Mouse (Mus musculus): Measurements from ENCODE around the gene Iqgap1. TPM values are rescaled to one million over a fixed set of nuclear protein-coding genes. Genes with fewer than 3 reads are reported as not detected.

Gene Iqgap1
- total RNA-seq, 2 experiments from 2014 or later = 30.0 to 83.8 TPM

- no peak for ATAC-seq (replicated peaks; ENCODE audit: low FRiP score, poor library complexity, severe bottlenecking)
Observed at GRCm38 (mm10) chr7:80844691-80845090, 18.9 kb upstream of the Iqgap1 start.

DNA sequence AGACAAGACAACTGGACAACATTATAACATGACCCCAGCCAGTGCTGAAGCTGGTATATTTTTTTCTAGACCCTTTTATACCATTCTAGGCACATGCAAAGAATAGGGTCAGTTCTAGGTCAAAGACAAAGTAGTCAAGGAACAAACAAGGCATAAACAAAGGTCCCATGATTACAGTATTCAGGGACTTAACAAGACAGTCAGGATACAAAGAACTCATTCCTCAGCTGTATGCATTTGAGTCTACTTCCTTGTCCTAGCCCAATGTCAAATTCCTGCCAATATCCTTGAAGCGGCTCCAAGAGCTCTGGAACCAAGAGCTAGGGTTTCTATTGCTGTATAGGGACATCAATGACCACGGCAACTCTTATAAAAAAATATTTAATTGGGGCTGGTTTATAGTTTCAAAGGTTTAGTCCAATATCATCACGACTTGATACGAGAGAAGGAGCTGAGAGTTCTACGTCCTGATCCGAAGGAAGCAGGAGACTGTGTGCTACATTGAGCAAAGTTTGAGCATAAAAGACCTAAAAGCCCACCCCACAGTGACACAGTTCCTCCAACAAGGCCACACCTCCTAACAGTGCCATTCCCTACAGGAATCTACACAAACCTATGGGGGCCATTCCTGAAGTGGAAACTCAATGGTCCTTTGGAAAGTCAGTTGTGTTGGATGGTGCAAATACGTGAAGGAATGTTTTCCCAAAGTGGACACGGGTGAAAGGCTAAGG, 18.3 kb upstream of the Iqgap1 start:
- ATAC-seq (replicated peaks; ENCODE audit: low FRiP score, poor library complexity, severe bottlenecking) = no peak

- ATAC-seq (replicated peaks; ENCODE audit: low FRiP score, poor library complexity, severe bottlenecking) = no peak
Observed at GRCm38 (mm10) chr7:80843176-80843575, 17.4 kb upstream of the Iqgap1 start.

- no peak for ATAC-seq (replicated peaks; ENCODE audit: low FRiP score, poor library complexity, severe bottlenecking)
Observed at GRCm38 (mm10) chr7:80842132-80842531, 16.4 kb upstream of the Iqgap1 start.

- no peak for ATAC-seq (replicated peaks; ENCODE audit: low FRiP score, poor library complexity, severe bottlenecking)
Observed at GRCm38 (mm10) chr7:80840937-80841336, 15.2 kb upstream of the Iqgap1 start.

DNA sequence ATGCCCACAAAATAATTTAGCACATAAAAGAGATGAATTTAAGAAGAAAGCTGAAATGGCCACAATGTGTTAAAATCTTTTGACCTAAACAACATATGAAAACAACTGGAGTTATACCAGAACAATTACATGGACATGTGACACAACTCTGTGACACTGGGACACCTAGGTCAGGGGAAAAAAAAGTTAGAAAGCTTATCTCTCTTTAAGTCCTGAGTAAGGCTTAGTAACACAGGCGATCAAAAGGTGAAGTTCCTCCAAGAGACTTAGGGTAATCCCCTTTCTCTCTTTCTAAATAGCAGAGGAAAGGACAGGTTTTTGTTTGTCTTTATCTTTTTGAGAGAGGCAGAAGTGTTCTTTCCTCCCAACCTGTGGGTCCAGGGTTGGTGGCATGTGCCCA, 14.5 kb upstream of the Iqgap1 start:
- no peak for ATAC-seq (replicated peaks; ENCODE audit: low FRiP score, poor library complexity, severe bottlenecking)

DNA sequence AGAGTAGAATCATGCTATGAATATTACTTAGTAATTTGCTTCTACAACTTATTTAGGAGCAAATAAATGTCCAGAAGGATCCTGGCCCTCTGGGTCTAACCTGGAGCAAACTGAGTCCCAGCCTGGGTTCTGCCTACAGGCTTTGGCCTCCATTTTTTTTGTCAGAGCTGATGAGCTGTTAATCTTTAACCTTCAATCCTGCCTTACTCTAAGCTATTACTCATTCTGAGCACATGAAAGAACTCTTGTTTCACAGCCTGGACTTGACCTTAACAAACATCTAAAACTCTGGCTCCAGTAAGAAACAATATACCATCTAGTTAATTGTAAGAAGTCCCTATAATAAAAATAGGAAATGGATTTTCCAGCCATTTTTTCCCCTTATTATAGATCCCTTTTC, 14.0 kb upstream of the Iqgap1 start:
- no peak for ATAC-seq (replicated peaks; ENCODE audit: low FRiP score, poor library complexity, severe bottlenecking)

GRCm38 (mm10) chr7:80838247-80838646, 12.5 kb upstream of the Iqgap1 start:
- ATAC-seq (replicated peaks; ENCODE audit: low FRiP score, poor library complexity, severe bottlenecking) = no peak

DNA sequence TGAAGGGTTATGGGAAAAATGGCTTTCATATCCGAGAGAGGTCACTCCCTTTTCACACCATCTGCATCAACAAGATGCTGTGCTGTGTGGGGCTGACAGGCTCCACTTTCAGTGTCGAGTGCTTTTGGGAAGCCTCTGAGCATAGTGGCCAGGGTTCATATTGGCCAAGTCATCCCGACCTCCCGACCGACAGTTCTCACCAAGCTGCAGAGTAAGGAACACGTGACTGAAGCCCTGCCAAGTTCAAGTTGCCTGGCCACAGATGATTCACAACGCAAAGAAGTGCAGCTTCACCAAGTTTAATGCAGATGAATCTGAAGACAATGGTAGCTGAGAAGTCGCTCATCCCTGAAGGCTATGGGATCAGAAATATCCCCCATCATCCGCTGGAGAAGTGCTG, 12.0 kb upstream of the Iqgap1 start:
- ATAC-seq (replicated peaks; ENCODE audit: low FRiP score, poor library complexity, severe bottlenecking) = no peak

DNA sequence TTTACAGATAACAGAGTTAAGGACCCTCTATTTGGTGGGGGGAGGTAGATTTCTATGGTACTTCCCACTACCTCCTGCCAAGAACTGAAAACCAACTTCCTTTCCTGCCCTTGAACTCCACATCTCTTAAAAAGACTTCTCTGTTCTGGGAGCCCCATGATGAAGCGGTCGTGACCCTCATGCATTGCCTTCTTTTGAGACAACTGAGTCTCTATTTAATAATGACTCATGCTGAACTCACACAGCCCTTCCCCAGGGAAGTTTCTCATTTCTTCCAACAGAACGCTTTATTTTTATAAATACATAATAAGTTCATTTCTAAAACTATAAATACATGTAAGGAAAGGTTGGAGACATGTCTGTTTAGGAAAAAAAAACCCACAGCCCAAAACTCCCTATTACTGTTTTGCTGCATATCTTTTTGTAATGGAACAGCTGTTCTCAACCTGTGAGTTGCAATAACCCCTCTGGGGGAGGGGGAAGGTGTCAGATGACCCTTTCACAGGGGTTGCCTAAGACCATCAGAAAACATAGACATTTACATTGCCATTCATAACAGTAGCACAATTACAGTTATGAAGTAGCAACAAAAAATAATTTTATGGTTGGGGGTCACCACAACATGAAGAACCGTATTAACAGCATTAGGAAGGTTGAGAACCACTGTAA, 10.3 kb upstream of the Iqgap1 start:
- no peak for ATAC-seq (replicated peaks; ENCODE audit: low FRiP score, poor library complexity, severe bottlenecking)

- ATAC-seq (replicated peaks; ENCODE audit: low FRiP score, poor library complexity, severe bottlenecking) = no peak
Observed at GRCm38 (mm10) chr7:80833651-80834532, 8.1 kb upstream of the Iqgap1 start.

- peak; percentile 57 for ATAC-seq (replicated peaks; ENCODE audit: low FRiP score, poor library complexity, severe bottlenecking)
Observed at GRCm38 (mm10) chr7:80832996-80833650, 7.3 kb upstream of the Iqgap1 start.

DNA sequence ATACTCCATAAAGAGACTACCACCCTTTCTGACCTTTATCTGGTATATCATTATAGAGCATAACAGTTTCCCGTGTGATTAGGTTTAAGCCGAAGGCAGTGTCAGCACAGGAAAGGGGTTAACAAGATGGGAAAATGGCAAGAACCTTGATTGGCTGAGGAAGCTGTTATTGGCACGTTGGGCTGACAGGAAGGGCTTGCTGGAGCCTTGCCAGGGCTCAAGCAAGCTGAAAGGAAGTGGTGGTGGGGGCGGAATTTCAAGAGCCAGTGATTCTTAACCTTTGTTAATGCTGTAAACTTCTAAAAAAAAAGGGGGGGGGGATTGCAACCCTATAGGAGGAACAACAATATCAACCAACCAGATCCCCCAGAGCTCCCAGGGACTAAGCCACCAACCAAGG, 6.4 kb upstream of the Iqgap1 start:
- ATAC-seq (replicated peaks; ENCODE audit: low FRiP score, poor library complexity, severe bottlenecking) = no peak

DNA sequence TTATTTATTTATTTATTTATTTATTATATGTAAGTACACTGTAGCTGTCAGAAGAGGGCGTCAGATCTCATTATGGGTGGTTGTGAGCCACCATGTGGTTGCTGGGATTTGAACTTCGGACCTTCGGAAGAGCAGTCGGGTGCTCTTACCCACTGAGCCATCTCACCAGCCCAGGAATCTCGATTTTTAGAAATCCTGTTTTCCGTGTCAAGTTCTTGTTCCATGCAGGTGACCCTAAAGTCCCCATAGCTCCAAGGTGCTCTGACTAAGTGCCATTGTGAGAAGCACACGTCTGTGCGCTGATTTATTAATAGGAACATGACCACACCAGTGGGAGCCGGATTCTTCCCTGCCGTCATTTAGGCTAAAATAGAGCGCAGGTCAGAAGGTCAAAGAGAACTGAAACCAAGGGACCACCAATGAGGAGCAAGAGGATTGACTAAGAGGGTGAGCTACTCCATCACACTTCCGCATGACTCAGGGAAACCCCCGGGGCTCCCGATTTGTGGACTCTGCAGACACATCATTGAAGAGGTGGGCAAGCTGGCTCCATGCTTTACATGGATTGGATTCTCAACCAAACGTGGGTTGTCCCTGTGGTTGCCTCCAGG, 4.5 kb upstream of the Iqgap1 start:
- ATAC-seq (replicated peaks; ENCODE audit: low FRiP score, poor library complexity, severe bottlenecking) = no peak

- no peak for ATAC-seq (replicated peaks; ENCODE audit: low FRiP score, poor library complexity, severe bottlenecking)
Observed at GRCm38 (mm10) chr7:80828146-80828860, 2.5 kb upstream of the Iqgap1 start.

DNA sequence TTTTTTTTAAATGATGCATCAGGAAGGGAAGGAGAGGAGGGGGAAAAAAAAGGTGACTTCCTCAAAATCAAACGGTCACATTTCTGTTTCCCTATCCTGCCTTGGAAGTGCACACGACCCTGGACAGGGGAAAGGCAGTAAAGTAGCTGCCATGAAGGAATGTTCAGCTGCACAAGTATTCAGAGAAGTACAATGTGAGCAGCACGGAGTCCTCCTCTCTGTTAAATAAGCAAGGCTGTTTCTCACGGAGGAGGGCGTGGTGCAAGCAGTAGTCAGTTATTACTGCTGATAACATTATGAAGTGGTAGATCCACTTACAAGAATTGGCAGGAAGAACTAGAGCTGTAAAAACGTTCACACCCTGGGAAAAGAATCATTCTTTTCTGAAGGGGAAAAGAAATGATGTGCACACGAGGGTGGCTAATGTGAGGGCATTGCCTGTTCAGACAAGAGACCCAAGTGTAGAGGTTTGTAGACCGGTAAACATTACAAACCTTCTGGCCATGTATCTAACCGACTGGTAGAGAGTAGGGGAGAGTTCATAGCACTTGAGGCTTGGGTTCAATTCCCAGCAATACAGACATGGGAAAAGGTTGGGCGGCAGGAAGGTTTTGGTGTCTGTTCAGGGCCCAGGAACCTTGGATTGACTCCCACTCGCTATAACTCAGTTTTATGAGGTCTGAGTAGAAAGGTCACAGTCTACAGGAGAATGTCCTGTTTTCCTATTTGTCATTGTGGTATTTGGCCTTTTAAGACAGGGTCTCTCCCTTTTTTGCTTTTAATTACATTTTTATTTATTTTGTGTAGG, 1.7 kb downstream of the Iqgap1 start:
- peak; percentile 72; the same call in 1 of the 2 replicates for ATAC-seq (replicated peaks; ENCODE audit: low FRiP score, poor library complexity, severe bottlenecking)

DNA sequence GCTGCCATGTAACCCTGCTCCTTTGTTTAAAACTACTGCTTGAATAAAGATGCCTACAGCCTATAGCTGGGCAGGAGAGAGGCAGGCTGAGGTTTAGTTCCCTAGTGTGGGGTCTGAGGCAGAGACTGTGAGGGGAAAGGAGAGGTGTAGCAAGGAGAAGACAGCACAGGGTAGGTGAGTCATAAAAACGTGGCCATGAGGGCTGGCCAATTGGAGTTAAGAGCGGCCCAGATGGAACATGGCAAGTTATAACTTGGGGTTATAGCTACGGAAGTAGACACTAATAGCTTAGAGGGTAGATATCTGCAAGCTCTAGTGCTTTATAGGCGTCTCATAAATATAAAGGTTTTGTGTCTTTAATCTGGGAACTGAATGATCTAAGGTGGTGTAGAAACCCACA, 2.5 kb downstream of the Iqgap1 start:
- ATAC-seq (replicated peaks; ENCODE audit: low FRiP score, poor library complexity, severe bottlenecking) = no peak

DNA sequence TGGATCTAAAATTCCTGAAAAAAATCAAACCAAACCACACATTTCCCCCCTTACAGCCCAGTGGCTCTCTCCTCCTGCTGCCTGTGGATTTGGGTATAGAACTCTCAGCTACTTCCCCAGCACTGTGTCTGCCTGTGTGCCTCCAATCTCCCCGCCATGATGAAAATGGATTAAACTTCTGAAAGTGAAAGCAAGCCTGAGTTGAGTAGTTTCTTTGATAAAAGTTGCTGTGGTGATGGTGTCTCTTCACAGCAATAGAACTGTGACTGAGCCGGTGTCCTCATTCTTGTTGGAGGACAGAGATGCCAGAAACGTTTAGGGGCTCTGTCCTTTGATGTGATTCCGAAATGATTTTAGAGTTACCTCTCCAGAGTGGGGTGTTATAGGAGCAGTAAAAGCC, 4.9 kb downstream of the Iqgap1 start:
- ATAC-seq (replicated peaks; ENCODE audit: low FRiP score, poor library complexity, severe bottlenecking) = no peak
